ENCODE assay signal across 8 mouse cellular contexts in the genomic region with DNA sequence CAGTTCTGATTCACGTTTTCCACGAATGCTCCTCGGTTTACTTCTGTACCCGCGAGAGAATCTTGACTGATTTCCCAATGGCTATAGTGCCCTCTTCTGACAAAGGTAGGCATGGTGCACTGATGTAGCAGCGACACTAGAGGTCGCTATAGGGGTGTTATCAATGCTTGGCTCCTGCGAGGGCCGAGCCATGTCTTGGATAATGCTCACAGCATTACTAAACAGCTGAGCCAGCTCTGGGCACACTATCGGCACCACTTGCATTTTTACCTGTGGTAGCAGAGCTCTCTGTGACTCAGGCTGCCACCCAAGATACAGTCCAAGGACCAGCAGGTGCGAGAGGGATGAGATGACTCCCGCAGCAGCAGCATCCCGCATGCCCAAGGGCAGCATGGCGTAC. TPM values are rescaled to one million over a fixed set of nuclear protein-coding genes. Genes with fewer than 3 reads are reported as not detected.
DNase-seq lines count a peak whose midpoint lies in the region; ATAC-seq and TF ChIP-seq lines count a peak whose summit lies in the region.
"Had no signal": no experiment of that assay in that cellular context is flagged by ENCODE, and none has a peak within 500 bp of the region (broad histone marks: within the 10 kb centered on the region; RNA-seq: fewer than 3 reads in every experiment).

No protein-coding gene starts in this region.

- H3K36me3 ChIP-seq in G1E (replicated peaks) = no peaks in the 10 kb centered on the region
- H3K36me3 ChIP-seq in lung, postnatal 0 days (ENCODE audit: insufficient read depth, low read length) = no peaks in the 10 kb centered on the region

- peaks cover 92% of the 10 kb centered on the region for H3K27me3 ChIP-seq in G1E (ENCODE audit: insufficient read depth, low read length)
- 0 out of 2 replicates have a peak, but pooled peaks cover 7% of the 10 kb centered on the region for H3K27me3 ChIP-seq in lung, postnatal 0 days (replicated peaks; ENCODE audit: insufficient read depth, low read length)

- intact Hi-C loops in heart, postnatal 14 days (cut with DNase I) = loop anchor here (2.0 kb wide), 1 partner anchor 137 kb away; no protein-coding TSS in a partner anchor

- H3K9me3 ChIP-seq in G1E (replicated peaks) = no peaks in the 10 kb centered on the region
- no peaks in the 10 kb centered on the region for H3K9me3 ChIP-seq in lung, postnatal 0 days (ENCODE audit: low read length)

- H3K27ac ChIP-seq in bone marrow macrophage, adult 2 months (ENCODE audit: insufficient read depth, low read depth, low read length) = no peak overlapping the region
- no peak overlapping the region for H3K27ac ChIP-seq in lung, postnatal 0 days (ENCODE audit: low read length)
- H3K27ac ChIP-seq: macrophage had no signal

- WGBS in lung, postnatal 0 days = 17% methylated on average over 14 of the region's 14 CpGs

- H3K4me2 ChIP-seq in lung, postnatal 0 days (replicated peaks; ENCODE audit: low read depth, low read length) = peak overlapping the region; percentile 48

- no peak for TF ChIP-seq EP300 in lung, postnatal 0 days (IDR thresholded peaks at IDR 0.05)

- peak; percentile 40 for ATAC-seq in G1E (ENCODE audit: extremely low read depth, insufficient number of reproducible peaks, low FRiP score, poor library complexity, severe bottlenecking)
- ATAC-seq in erythroblast, adult 5-6 weeks (replicated peaks; ENCODE audit: low FRiP score, poor library complexity, severe bottlenecking) = peak; percentile 50; the same call in 1 of the 2 replicates
- ATAC-seq in lung, postnatal 0 days = peak; percentile 78

- no peak overlapping the region for H3K9ac ChIP-seq in lung, postnatal 0 days (replicated peaks; ENCODE audit: low read depth)

- H3K4me3 ChIP-seq in G1E (ENCODE audit: low read depth, low read length) = no peak overlapping the region; the same call in 1 of the 2 replicates
- H3K4me3 ChIP-seq in bone marrow macrophage, adult 2 months (ENCODE audit: insufficient read depth, low read length) = no peak overlapping the region
- peak overlapping the region; percentile 24; the same call in 1 of the 2 replicates for H3K4me3 ChIP-seq in lung, postnatal 0 days (ENCODE audit: low read depth, low read length)

- TF ChIP-seq CTCF in G1E (IDR thresholded peaks at IDR 0.05; ENCODE audit: low read depth, low read length) = peak; percentile 96
- peak; percentile 96 for TF ChIP-seq CTCF in bone marrow macrophage, adult 2 months (IDR thresholded peaks at IDR 0.05; ENCODE audit: low read depth, low read length)
- peak; percentile 100 for TF ChIP-seq CTCF in lung, postnatal 0 days (IDR thresholded peaks at IDR 0.05)

- peaks cover 45% of the 10 kb centered on the region for H3K4me1 ChIP-seq in G1E (ENCODE audit: insufficient read depth, low read depth, low read length)
- peaks cover 5% of the 10 kb centered on the region for H3K4me1 ChIP-seq in bone marrow macrophage, adult 2 months (ENCODE audit: control insufficient read depth, insufficient read depth, low read length)
- no peaks in the 10 kb centered on the region for H3K4me1 ChIP-seq in lung, postnatal 0 days (ENCODE audit: insufficient read depth, low read depth, low read length)

- DNase-seq in G1E (ENCODE audit: low spot score) = peak; percentile 75
- DNase-seq in heart, postnatal 14 days = peak; percentile 62 to 79
- DNase-seq in kidney, postnatal 4 days = peak; percentile 68 to 80
- peak; percentile 95 for DNase-seq in lung, postnatal 0 days (ENCODE audit: low spot score)
- DNase-seq in retina, embryonic 14.5 days (ENCODE audit: low spot score) = peak; percentile 91

- TF ChIP-seq POLR2A in bone marrow macrophage, adult 2 months (IDR thresholded peaks at IDR 0.05; ENCODE audit: borderline replicate concordance, low read depth, low read length) = no peak

RNA-seq across cellular contexts. Expression of a gene that starts 2.6 kb away (rescaled TPM):
- total RNA-seq in G1E (2014; fragmentation: Nextera tagmentation) (not detected in 2 replicates), G1E (2017) (0.16 TPM in 1 of 2 replicates, not detected in the other)
- polyA plus RNA-seq in G1E (2012) = 0.03 and 0.05 TPM in 2 replicates
- polyA plus RNA-seq in bone marrow macrophage, adult 2 months (2012; ENCODE audit: insufficient read depth, insufficient read length, missing spikeins) = not detected in 2 replicates
- not detected in 2 replicates for total RNA-seq in erythroblast, adult 5-6 weeks (2015; ENCODE audit: low replicate concordance)
- total RNA-seq in erythroblast, adult 5-6 weeks (2017; ENCODE audit: low replicate concordance) = not detected in 2 replicates
- 10 to 100 TPM; 19.8 to 21.1 TPM for total RNA-seq in heart, postnatal 14 days (2021)
- polyA plus RNA-seq in lung, postnatal 0 days (2015; fragmentation: Nextera tagmentation; extraction: Ambion mirVana) = 29.3 and 33.3 TPM in 2 replicates

RNA-seq across cellular contexts. Expression of a gene that starts 7.4 kb away (rescaled TPM):
- total RNA-seq in G1E (2014; fragmentation: Nextera tagmentation) = 0.53 TPM in 1 of 2 replicates, not detected in the other
- total RNA-seq in G1E (2017) = 0.23 and 0.27 TPM in 2 replicates
- 0.29 and 0.51 TPM in 2 replicates for polyA plus RNA-seq in G1E (2012)
- 28.4 and 31.8 TPM in 2 replicates for polyA plus RNA-seq in bone marrow macrophage, adult 2 months (2012; ENCODE audit: insufficient read depth, insufficient read length, missing spikeins)
- total RNA-seq in erythroblast, adult 5-6 weeks (2015; ENCODE audit: low replicate concordance) = 17.1 and 22.6 TPM in 2 replicates
- total RNA-seq in erythroblast, adult 5-6 weeks (2017; ENCODE audit: low replicate concordance) = 6.7 and 7.2 TPM in 2 replicates
- total RNA-seq in heart, postnatal 14 days (2021) = 1 to 10 TPM; 4.4 to 6.1 TPM
- polyA plus RNA-seq in lung, postnatal 0 days (2015; fragmentation: Nextera tagmentation; extraction: Ambion mirVana) = 16.2 and 24.2 TPM in 2 replicates

RNA-seq across cellular contexts. Expression of a gene that starts 15.5 kb away (rescaled TPM):
- total RNA-seq in G1E (2014; fragmentation: Nextera tagmentation) = 0.53 TPM in 1 of 2 replicates, not detected in the other
- 0.11 and 0.17 TPM in 2 replicates for total RNA-seq in G1E (2017)
- polyA plus RNA-seq in G1E (2012) = 1.0 and 1.2 TPM in 2 replicates
- 1.5 and 1.7 TPM in 2 replicates for polyA plus RNA-seq in bone marrow macrophage, adult 2 months (2012; ENCODE audit: insufficient read depth, insufficient read length, missing spikeins)
- 6.3 and 14.8 TPM in 2 replicates for total RNA-seq in erythroblast, adult 5-6 weeks (2015; ENCODE audit: low replicate concordance)
- 9.3 and 21.8 TPM in 2 replicates for total RNA-seq in erythroblast, adult 5-6 weeks (2017; ENCODE audit: low replicate concordance)
- total RNA-seq in heart, postnatal 14 days (2021) = under 1 TPM; 0.37 to 0.60 TPM
- polyA plus RNA-seq in lung, postnatal 0 days (2015; fragmentation: Nextera tagmentation; extraction: Ambion mirVana) = 4.1 and 4.6 TPM in 2 replicates

RNA-seq across cellular contexts. Expression of a gene that starts 20.1 kb away (rescaled TPM):
- 0.44 TPM in 1 of 2 replicates, not detected in the other for total RNA-seq in G1E (2014; fragmentation: Nextera tagmentation)
- 0.11 and 0.12 TPM in 2 replicates for total RNA-seq in G1E (2017)
- 0.12 TPM in 1 of 2 replicates, not detected in the other for polyA plus RNA-seq in G1E (2012)
- 0.15 and 0.25 TPM in 2 replicates for polyA plus RNA-seq in bone marrow macrophage, adult 2 months (2012; ENCODE audit: insufficient read depth, insufficient read length, missing spikeins)
- not detected in 2 replicates for total RNA-seq in erythroblast, adult 5-6 weeks (2015; ENCODE audit: low replicate concordance)
- 0.14 TPM in 1 of 2 replicates, not detected in the other for total RNA-seq in erythroblast, adult 5-6 weeks (2017; ENCODE audit: low replicate concordance)
- total RNA-seq in heart, postnatal 14 days (2021) = under 1 TPM; 0.12 to 0.17 TPM
- 0.77 and 0.97 TPM in 2 replicates for polyA plus RNA-seq in lung, postnatal 0 days (2015; fragmentation: Nextera tagmentation; extraction: Ambion mirVana)
- polyA plus RNA-seq: macrophage had no signal

RNA-seq across cellular contexts. Expression of a gene that starts 23.1 kb away (rescaled TPM):
- total RNA-seq in G1E (2014; fragmentation: Nextera tagmentation) = not detected in 2 replicates
- total RNA-seq in G1E (2017) = 0.38 TPM in 1 of 2 replicates, not detected in the other
- not detected in 2 replicates for polyA plus RNA-seq in G1E (2012)
- polyA plus RNA-seq in bone marrow macrophage, adult 2 months (2012; ENCODE audit: insufficient read depth, insufficient read length, missing spikeins) = 0.67 TPM in 1 of 2 replicates, not detected in the other
- total RNA-seq in erythroblast, adult 5-6 weeks (2015; ENCODE audit: low replicate concordance) = 2.1 TPM in 1 of 2 replicates, not detected in the other
- total RNA-seq in erythroblast, adult 5-6 weeks (2017; ENCODE audit: low replicate concordance) = 0.94 TPM in 1 of 2 replicates, not detected in the other
- total RNA-seq in heart, postnatal 14 days (2021) = 1 to 10 TPM in 1 of 2 experiments, under 1 TPM in 1; 1.00 to 1.0 TPM
- 0.65 and 1.3 TPM in 2 replicates for polyA plus RNA-seq in lung, postnatal 0 days (2015; fragmentation: Nextera tagmentation; extraction: Ambion mirVana)

Comparison
In these comparisons a context has a peak if more than half of its experiments do, and no peak if none do; other contexts are left out.
1. RNA of a gene that starts 2.6 kb away (total RNA-seq): 19.8 to 21.1 TPM in heart, postnatal 14 days; 0.16 TPM in G1E and not detected in erythroblast, adult 5-6 weeks; every median in the first group is over 10 times any median in the second.
2. RNA of a gene that starts 15.5 kb away (total RNA-seq): 6.3 to 21.8 TPM in erythroblast, adult 5-6 weeks; 0.37 to 0.60 TPM in heart, postnatal 14 days and 0.11 to 0.53 TPM in G1E; every median in the first group is over 4 times any median in the second.
3. Peak in every context shown above with its lines, with median percentiles within 50 percentile points of each other: ATAC-seq, DNase-seq and CTCF ChIP-seq.